Mouse (Mus musculus) frontal cortex, postnatal 10 days (tissue): Measurements from ENCODE around the gene Als2cr12.
"Not testable (repeated sequence)": the region's sequence is repeated elsewhere in the genome, so short reads cannot be mapped to it uniquely, and the experiment has no call there.

Source experiments
- DNase-seq, 2 experiments: peaks; one replicate each; pipeline ENCODE4 v3.0.0; 2022; ENCODE audit warnings: low spot score in 2 of 2, mixed read lengths in 1 of 2

The Als2cr12 gene

DNA sequence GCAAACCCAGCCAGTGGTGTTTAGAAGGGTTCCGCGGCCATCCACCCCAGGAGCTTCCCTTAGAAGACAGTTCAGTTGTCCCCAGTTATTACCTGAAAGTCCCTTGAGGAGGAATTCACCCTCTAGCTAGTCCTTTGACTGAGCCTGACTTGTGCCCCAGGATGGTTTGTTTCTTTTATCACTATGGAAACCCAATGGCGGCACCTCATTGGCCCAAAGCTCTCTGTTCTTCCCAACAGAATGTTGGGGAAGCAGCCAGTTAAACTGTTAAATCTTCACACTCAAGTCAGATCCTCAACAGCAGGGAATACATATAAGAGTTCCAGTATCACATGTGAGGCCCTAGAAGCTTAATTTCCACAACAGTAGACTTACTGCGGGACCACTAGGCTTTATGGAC lies at the start of gene Als2cr12:
Gene Als2cr12 (minus strand): TSS at position 180 of the 400 bp plus-strand sequence.
- DNase-seq, result not testable (repeated sequence)

DNA sequence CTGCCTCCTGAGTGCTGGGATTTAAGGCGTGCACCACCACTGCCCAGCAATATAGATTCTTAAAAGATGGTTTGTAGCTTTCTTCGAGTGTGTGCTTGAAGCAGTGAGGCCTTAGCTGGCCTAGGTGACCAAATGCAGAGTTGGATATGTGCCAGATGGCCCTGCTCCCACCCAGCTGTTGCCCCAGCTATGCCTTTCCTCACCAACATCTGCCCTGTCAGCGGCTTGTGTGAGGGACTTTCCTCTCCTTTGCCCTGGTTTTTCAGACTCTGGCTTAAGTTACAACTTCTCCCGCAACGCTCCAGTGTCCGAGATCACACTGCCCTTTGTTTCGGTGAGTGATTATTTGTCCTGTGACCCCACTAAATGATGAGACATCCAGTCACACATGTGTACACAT lies 48.9 kb upstream of the Als2cr12 start:
- DNase-seq, result no peak

GRCm38 (mm10) chr1:58743252-58743651 lies 47.5 kb upstream of the Als2cr12 start:
- DNase-seq, result no peak

GRCm38 (mm10) chr1:58742571-58743021 lies 46.8 kb upstream of the Als2cr12 start:
- DNase-seq, result no peak

DNA sequence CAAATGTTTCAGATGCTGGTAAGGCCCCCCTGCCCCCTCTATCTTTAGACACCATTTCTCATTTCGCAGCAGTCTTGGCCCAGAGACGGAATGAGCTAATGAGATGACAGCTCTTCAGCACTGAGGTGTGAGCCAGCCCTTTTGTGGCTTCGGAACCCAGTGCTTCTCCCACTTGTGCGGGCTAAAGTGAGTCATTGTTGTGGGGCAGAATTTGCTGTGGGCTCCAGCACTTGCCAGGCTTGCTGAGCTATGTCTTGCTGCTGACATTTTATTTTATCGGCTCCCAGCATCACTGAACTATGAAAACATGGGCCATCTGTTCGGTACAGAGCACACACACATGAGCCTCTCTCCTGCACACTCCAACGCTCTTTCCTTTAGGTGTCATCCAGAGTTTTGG lies 43.7 kb upstream of the Als2cr12 start:
- DNase-seq, result peak; percentile 45 to 70

DNA sequence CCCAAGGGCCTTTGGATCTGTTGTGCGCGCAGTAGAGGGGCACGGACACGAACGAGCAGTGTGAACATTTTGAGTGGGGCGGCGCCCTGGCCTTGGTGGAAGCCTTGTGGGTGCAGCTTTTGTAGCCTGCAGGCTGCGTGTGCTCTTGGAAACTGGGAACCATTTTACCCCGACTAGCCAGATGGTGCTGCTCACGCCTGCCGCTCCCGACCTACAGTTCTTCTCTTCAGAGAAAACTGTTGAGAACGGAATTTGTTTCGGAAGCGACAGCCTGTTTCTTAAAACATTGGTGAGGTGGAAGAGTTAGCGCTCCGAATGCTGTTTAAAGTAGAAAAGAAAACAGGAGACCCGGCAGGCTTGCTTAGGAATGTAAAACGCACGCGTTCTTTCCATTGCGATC lies 41.2 kb upstream of the Als2cr12 start:
- DNase-seq, result peak in 1 of 2 experiments; percentile 34

- DNase-seq, result no peak
These were observed 40.2 kb upstream of the Als2cr12 start for GRCm38 (mm10) chr1:58735962-58736361.

GRCm38 (mm10) chr1:58734043-58734920 lies 38.5 kb upstream of the Als2cr12 start:
- DNase-seq, result no peak

DNA sequence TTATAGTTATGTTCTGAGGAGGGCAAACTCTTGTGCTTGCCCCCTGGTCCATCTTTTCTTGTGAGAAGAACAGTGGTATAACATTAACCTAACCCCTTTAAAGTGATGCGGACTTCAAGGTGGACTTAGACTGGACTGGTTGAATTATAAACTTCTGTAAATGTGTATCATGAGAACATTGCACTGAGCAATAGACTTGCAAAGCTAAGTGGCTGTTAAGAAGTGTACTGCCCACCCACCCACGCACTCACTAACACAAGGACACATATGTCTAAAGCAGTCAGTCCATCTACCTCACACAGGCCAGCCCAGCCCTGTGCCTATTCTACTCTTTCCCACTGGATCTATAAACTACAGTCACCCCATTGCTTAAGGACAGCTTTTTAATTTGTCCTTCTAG lies 37.8 kb upstream of the Als2cr12 start:
- no peak for DNase-seq

DNA sequence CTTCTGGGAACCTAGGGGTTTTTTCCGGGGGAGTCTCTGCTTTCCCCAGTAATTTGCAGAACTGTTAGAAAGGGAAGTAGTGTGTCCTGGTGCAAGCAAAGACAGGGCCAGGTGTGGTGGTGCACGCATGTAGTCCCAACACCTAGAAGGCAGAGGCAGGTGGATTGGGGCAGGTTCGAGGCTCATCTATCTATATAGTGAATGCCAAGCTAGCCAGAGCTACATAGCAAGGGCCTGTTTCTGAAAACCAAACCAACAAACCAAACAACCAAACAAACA lies 32.7 kb upstream of the Als2cr12 start:
- no peak for DNase-seq

DNA sequence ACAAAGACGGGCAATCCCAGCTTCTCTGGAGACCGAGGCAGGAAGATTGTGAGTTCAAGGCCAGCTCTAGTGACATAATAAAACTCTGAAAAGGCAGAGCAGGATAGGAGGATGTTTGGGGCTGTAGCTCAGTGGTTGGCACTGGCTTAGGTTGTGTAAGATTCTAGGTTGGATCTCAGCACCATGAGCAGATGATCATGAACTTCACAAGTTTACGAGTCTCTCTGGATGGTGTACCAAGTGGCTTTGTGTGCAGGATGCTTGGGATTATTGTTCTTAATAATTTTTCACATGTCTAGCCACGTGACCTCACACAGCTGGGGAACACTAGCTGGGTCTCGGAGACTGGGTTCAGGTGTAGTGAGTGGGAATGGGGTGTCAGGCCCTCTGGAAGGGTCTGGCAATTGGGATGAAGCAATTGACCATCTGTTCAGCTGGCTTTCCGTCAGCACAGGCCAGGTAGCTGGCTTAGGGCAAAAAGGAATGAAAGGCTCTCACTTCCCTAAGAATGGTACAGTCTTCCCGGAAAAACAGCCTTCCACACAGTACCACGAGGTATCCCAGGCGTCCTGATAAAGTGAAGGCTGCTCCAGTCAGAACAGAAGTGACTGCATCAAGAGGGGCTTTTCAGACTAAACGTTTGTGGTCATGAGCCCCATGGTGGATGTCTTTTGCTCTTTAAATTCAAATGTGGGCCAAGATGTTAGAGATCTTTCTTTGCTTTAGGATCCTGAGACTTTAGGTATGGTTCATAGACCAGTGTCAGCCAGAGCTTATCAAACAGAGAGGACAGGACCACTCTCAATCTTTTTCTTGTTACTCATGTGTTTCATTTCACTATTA lies 32.2 kb upstream of the Als2cr12 start:
- DNase-seq, result no peak

GRCm38 (mm10) chr1:58727019-58727746 lies 31.4 kb upstream of the Als2cr12 start:
- no peak for DNase-seq

GRCm38 (mm10) chr1:58725767-58726166 lies 30.0 kb upstream of the Als2cr12 start:
- DNase-seq, result no peak

GRCm38 (mm10) chr1:58725095-58725494 lies 29.3 kb upstream of the Als2cr12 start:
- no peak for DNase-seq

- DNase-seq, result no peak
These were observed 28.7 kb upstream of the Als2cr12 start for GRCm38 (mm10) chr1:58724533-58724932.

- DNase-seq, result no peak
These were observed 28.1 kb upstream of the Als2cr12 start for GRCm38 (mm10) chr1:58723809-58724405.

DNA sequence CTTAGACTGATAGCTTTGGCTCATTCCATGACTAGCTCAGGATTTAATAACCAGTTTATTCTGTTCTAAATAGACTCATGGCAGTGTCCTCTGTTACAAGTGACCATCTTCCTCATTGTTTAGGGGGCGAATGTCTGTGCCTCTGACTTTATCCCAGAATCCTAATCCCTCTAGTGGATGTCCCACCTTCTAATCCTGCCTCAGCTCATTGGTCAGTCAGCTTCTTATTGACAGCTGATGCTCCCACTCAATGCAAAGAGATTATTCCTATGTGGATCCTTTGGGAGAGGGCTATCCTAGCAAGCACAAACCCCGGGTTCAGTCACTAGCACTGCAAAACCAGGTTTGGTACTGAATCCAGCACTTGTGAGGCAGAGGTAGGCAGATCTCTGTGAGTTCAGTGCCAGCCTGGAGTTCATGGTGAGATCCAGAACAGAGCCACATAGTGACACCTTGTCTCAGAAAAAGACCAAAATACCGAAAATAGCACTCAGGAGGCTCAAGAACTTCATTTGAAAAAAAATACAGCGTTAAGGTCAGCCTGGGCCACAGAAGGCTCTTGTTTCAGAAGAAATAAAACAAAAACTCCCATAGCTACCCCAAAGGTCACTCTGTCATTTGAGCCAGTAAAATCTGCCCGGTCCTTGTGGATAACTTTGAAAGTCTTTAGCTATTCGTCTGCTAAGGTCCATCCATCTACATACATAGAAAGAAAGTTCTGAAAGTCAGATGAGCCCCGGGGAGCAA lies 27.4 kb upstream of the Als2cr12 start:
- no peak for DNase-seq

- DNase-seq, result no peak
These were observed 26.5 kb upstream of the Als2cr12 start for GRCm38 (mm10) chr1:58722115-58722938.

GRCm38 (mm10) chr1:58720988-58721387 lies 25.2 kb upstream of the Als2cr12 start:
- DNase-seq, result no peak

GRCm38 (mm10) chr1:58720090-58720489 lies 24.3 kb upstream of the Als2cr12 start:
- DNase-seq, result no peak
